Mouse (Mus musculus): ENCODE results near the gene Gprin3. TPM values are rescaled to one million over a fixed set of nuclear protein-coding genes. Genes with fewer than 3 reads are reported as not detected.
A peak's percentile ranks its signal among the peaks of the same experiment; 100 is the strongest.

Gprin3 gene
- polyA plus RNA-seq, 2 experiments = 0.02 to 0.06 TPM

DNA sequence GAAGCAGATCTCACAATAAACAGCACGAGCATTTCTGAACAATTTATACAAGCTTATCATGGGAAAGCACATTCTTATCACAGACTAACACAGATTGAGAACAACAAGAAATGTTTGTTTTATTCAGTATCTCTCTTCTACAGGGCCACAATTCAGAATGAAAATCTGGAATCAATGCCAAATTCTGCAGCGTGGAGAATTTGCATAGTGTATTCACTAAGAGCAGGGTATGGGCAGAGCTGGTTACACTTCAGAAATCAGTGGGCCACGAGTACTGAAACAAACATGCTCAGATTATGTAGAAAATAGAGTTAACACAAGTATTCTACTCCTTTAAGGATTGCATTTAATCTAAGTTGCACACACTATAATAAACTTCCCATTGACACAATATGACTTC is 6.8 kb downstream of the Gprin3 start:
- H3K9me3 ChIP-seq (ENCODE audit: control insufficient read depth, low read length) = no peaks in the 10 kb centered on the region
- ATAC-seq (ENCODE audit: insufficient read depth) (no peak), DNase-seq (ENCODE audit: low read depth in 3 of 3, low spot score in 3 of 3) (no peak)
- no peak overlapping the region for H3K9ac ChIP-seq (replicated peaks)
- H3K27me3 ChIP-seq (ENCODE audit: control insufficient read depth, insufficient read depth, low read length) = no peaks in the 10 kb centered on the region
- WGBS (ENCODE audit: insufficient replicate concordance) = 35% methylated on average over 3 of the region's 3 CpGs
- TF ChIP-seq CTCF (IDR thresholded peaks at IDR 0.05; ENCODE audit: low read depth) (no peak), EP300 (IDR thresholded peaks at IDR 0.05; ENCODE audit: low read depth) (no peak)
- H3K4me1 ChIP-seq (replicated peaks; ENCODE audit: control insufficient read depth in 2 of 2, insufficient read depth in 2 of 2, low read length in 1 of 2) = 0 out of 4 replicates have a peak, but pooled peaks cover 0 to 2% of the 10 kb centered on the region in 2 experiments
- no peak overlapping the region for H3K4me3 ChIP-seq (ENCODE audit: insufficient read depth in 1 of 2, low read depth in 2 of 2, low read length in 2 of 2)
- H3K36me3 ChIP-seq (replicated peaks; ENCODE audit: control insufficient read depth, insufficient read depth, low read depth) = no peaks in the 10 kb centered on the region
- no peak overlapping the region for H3K27ac ChIP-seq
- no peak overlapping the region for H3K4me2 ChIP-seq (ENCODE audit: low read depth)

DNA sequence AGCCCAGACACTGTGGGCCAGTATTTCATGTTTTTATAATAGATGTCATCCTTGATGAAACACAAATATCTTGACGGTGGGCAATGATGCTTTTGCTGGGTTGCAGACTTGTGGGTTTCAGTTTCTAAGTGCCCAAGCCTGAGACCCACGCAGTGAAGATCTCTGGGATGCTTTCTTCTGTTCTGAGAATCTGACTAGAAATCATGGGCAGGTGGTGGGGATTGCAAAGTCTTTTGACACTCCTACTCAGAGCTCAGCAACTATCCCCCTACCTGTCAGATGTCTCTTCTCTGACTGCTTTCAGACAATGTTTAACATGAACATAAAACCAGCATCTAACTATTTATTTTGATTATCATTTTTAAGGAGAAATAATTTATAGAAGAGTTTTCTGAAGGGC is 7.4 kb downstream of the Gprin3 start:
- H3K27me3 ChIP-seq (ENCODE audit: control insufficient read depth, insufficient read depth, low read length) = no peaks in the 10 kb centered on the region
- TF ChIP-seq CTCF (IDR thresholded peaks at IDR 0.05; ENCODE audit: low read depth) = no peak
- H3K4me2 ChIP-seq (ENCODE audit: low read depth) = no peak overlapping the region
- H3K9me3 ChIP-seq (ENCODE audit: control insufficient read depth, low read length) = no peaks in the 10 kb centered on the region
- 0 out of 4 replicates have a peak, but pooled peaks cover 0 to 2% of the 10 kb centered on the region in 2 experiments for H3K4me1 ChIP-seq (replicated peaks; ENCODE audit: control insufficient read depth in 2 of 2, insufficient read depth in 2 of 2, low read length in 1 of 2)
- no peak overlapping the region for H3K27ac ChIP-seq
- WGBS (ENCODE audit: insufficient replicate concordance) = 53% methylated on average over 2 of the region's 2 CpGs
- DNase-seq (ENCODE audit: low read depth in 3 of 3, low spot score in 3 of 3) = no peak
- no peak for ATAC-seq (ENCODE audit: insufficient read depth)
- H3K4me3 ChIP-seq (ENCODE audit: insufficient read depth in 1 of 2, low read depth in 2 of 2, low read length in 2 of 2) = no peak overlapping the region
- no peak overlapping the region for H3K9ac ChIP-seq (replicated peaks)
- H3K36me3 ChIP-seq (replicated peaks; ENCODE audit: control insufficient read depth, insufficient read depth, low read depth) = no peaks in the 10 kb centered on the region

DNA sequence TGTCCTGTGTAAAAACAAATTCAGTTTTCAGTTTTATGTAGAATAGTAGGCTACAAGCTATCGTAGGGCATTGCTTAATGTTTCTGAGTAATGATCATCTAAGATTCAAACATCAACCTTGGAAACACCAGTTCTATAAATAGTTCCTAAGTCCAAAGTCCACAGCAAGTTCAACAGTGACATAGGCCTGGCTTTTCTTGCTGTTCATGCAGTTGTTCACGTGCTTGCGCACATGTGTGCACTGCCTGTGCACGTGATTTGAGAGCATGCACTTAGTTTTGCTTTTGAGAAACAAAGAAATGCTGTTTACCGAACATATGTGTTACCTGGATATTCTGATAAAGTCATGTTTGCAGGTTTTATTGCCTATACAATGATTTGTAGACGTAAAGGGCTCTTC is 11.3 kb downstream of the Gprin3 start:
- H3K4me2 ChIP-seq (ENCODE audit: low read depth) = no peak overlapping the region
- H3K4me1 ChIP-seq (replicated peaks; ENCODE audit: control insufficient read depth in 2 of 2, insufficient read depth in 2 of 2, low read length in 1 of 2) = 0 out of 4 replicates have a peak, but pooled peaks cover 0 to 2% of the 10 kb centered on the region in 2 experiments
- H3K9me3 ChIP-seq (ENCODE audit: control insufficient read depth, low read length) = no peaks in the 10 kb centered on the region
- H3K9ac ChIP-seq (replicated peaks) = no peak overlapping the region
- H3K27ac ChIP-seq = no peak overlapping the region
- TF ChIP-seq CTCF (IDR thresholded peaks at IDR 0.05; ENCODE audit: low read depth) (no peak), EP300 (IDR thresholded peaks at IDR 0.05; ENCODE audit: low read depth) (no peak)
- H3K36me3 ChIP-seq (replicated peaks; ENCODE audit: control insufficient read depth, insufficient read depth, low read depth) = no peaks in the 10 kb centered on the region
- no peak overlapping the region for H3K4me3 ChIP-seq (ENCODE audit: insufficient read depth in 1 of 2, low read depth in 2 of 2, low read length in 2 of 2)
- DNase-seq (ENCODE audit: low read depth in 3 of 3, low spot score in 3 of 3) (no peak), ATAC-seq (ENCODE audit: insufficient read depth) (peak; percentile 15; the same call in 1 of the 2 replicates)
- 48% methylated on average over 6 of the region's 6 CpGs for WGBS (ENCODE audit: insufficient replicate concordance)
- no peaks in the 10 kb centered on the region for H3K27me3 ChIP-seq (ENCODE audit: control insufficient read depth, insufficient read depth, low read length)

DNA sequence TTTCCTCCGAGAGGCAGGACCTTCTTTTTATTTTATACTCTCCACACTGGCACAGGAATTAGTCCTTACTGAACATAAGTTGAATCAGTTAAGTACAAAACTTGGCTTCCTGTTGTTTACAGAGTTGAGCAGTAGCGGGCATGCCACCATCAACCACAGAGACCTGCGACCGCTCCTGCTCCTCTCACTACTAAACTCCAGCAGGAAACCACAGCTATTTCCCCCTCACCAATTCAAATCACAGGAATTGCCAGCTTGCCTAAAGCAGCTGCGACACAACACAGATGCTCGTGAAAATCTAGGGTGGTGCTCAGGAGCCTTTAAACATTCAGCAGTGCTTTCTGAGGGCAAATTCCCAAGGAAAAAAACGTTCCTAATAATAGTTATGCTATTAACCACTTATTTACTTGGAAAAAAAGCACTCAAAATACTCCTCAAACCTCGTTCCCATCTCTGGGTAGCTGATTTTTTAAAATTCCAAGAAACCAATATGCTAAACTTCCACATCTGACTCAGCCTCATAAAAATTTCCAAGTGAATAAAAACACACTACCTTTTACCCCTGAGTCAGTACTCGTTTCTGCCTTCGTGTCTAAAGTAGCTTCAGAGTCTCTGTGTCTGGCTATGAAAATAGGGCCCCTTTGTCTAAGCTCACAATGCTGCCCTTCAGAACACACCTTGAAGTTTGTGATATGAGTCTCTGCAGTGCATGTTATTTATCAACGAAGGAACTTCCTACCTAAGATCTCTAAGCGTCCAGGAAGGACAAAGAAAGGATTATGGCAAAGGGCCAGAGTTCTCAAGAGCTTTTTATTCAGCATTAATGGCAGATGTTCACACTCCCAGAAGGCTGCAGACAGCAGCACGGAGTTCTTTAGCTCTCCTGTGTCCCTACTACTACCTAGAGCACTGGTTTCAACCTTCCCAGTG is 13.4 kb downstream of the Gprin3 start:
- no peak for ATAC-seq (ENCODE audit: insufficient read depth)
- 15% methylated on average over 13 of the region's 13 CpGs for WGBS (ENCODE audit: insufficient replicate concordance)
- no peak overlapping the region for H3K9ac ChIP-seq (replicated peaks)

DNA sequence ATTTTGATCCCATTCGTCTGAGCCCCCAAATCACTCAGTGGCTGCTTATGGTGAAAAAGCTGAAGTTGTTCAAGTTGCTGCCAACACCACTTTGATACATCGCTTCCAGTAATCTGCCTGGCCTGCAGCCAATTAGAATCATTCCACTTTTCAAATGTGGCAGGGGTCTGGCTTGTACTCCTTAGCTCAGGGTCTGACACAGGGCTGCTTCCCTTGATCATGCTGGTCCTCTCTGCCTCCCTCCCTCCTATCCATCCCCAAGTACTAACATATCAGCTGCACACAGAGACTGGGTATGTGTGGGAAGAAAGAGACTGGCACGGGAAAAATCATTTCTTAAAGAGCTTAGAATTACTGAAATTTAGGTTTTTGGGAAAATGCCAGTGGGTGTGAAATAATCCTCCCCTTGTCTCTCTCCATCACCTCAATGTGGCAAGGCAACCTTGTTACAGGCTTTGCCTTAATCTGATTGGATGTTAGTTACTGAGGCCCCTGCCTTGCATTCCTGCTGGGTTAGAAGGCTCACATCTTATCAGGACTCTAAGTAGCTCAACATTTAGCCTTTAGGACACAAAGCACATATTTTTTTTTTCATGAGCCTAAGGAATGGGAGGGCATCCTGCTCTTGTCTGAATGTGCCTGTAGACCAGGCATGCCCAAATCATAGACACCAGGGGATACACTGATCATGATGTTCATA is 16.9 kb downstream of the Gprin3 start:
- DNase-seq (ENCODE audit: low read depth in 3 of 3, low spot score in 3 of 3) (no peak), ATAC-seq (ENCODE audit: insufficient read depth) (no peak)
- no peak overlapping the region for H3K9ac ChIP-seq (replicated peaks)
- H3K4me3 ChIP-seq (ENCODE audit: insufficient read depth in 1 of 2, low read depth in 2 of 2, low read length in 2 of 2) = no peak overlapping the region
- 60% methylated on average over 3 of the region's 3 CpGs for WGBS (ENCODE audit: insufficient replicate concordance)
- no peaks in the 10 kb centered on the region for H3K27me3 ChIP-seq (ENCODE audit: control insufficient read depth, insufficient read depth, low read length)
- no peak overlapping the region for H3K4me2 ChIP-seq (ENCODE audit: low read depth)
- TF ChIP-seq EP300 (IDR thresholded peaks at IDR 0.05; ENCODE audit: low read depth) (no peak), CTCF (IDR thresholded peaks at IDR 0.05; ENCODE audit: low read depth) (no peak)
- H3K9me3 ChIP-seq (ENCODE audit: control insufficient read depth, low read length) = no peaks in the 10 kb centered on the region
- no peaks in the 10 kb centered on the region for H3K36me3 ChIP-seq (replicated peaks; ENCODE audit: control insufficient read depth, insufficient read depth, low read depth)
- no peaks in the 10 kb centered on the region for H3K4me1 ChIP-seq (replicated peaks; ENCODE audit: control insufficient read depth in 2 of 2, insufficient read depth in 2 of 2, low read length in 1 of 2)
- no peak overlapping the region for H3K27ac ChIP-seq

More for the DNA sequence above, 13.4 kb downstream of the Gprin3 start:
- TF ChIP-seq EP300 (IDR thresholded peaks at IDR 0.05; ENCODE audit: low read depth) = no peak
- TF ChIP-seq CTCF (IDR thresholded peaks at IDR 0.05; ENCODE audit: low read depth) = no peak
- Histone ChIP-seq H3K4me1 (replicated peaks; ENCODE audit: control insufficient read depth in 2 of 2, insufficient read depth in 2 of 2, low read length in 1 of 2) (0 out of 4 replicates have a peak, but pooled peaks cover 0 to 2% of the 10 kb centered on the region in 2 experiments), H3K4me2 (ENCODE audit: low read depth) (no peak overlapping the region), H3K27me3 (ENCODE audit: control insufficient read depth, insufficient read depth, low read length) (no peaks in the 10 kb centered on the region), H3K36me3 (replicated peaks; ENCODE audit: control insufficient read depth, insufficient read depth, low read depth) (no peaks in the 10 kb centered on the region), H3K9me3 (ENCODE audit: control insufficient read depth, low read length) (no peaks in the 10 kb centered on the region), H3K27ac (no peak overlapping the region), H3K4me3 (ENCODE audit: insufficient read depth in 1 of 2, low read depth in 2 of 2, low read length in 2 of 2) (no peak overlapping the region)
- DNase-seq (ENCODE audit: low read depth in 3 of 3, low spot score in 3 of 3) = no peak
